Mouse (Mus musculus) bone marrow, adult 2 months (tissue): Measurements from ENCODE around the gene Man2b2.

Source experiments
- CTCF ChIP-seq: fragments of 200-500 bp; IDR thresholded peaks from 2 replicates; pipeline ENCODE4 v1.5.1; 2011; ENCODE audit warnings: low read length, control low read depth; ENCODE audit not compliant: control insufficient read depth, insufficient read depth
- POLR2A ChIP-seq: fragments of 200-500 bp; IDR thresholded peaks from 2 replicates; pipeline ENCODE4 v1.6.1; 2011; ENCODE audit warnings: low read depth, mild to moderate bottlenecking, control low read depth, low read length, borderline replicate concordance; ENCODE audit not compliant: control insufficient read depth

DNA sequence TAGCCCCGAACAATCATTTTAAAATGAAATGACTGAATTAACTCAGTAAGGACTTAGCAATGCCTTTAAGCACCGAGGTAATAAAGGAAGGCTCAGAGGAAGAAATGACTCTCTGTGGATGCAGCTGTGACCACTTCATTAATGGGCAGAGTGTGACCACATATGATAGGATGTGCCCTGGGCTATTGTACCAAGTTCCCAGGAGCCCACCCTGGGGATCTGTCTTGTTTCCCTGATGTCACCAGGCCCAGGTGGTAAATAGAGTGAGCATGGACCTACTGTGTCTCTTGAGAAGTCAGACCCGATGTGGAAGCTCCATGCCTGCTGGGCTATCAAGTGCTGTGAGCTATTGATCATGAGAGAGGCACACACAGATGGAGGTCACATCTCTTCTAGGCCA, 24.7 kb upstream of the Man2b2 start:
- TF ChIP-seq CTCF (no peak), POLR2A (no peak)
